Mouse (Mus musculus) ES-E14 (cell line): Measurements from ENCODE around the gene Aqp8. TPM values are rescaled to one million over a fixed set of nuclear protein-coding genes. Genes with fewer than 3 reads are reported as not detected.

ENCODE experiments used
- DNase-seq: peaks from one replicate; pipeline ENCODE4 v3.0.0-alpha.2; 2013; ENCODE audit warnings: low read depth, low spot score
- H3K27ac ChIP-seq: 2 replicates; pipeline ENCODE4 v1.5.1; 2012; ENCODE audit warnings: low read depth, mild to moderate bottlenecking, low read length, moderate library complexity, mixed read lengths; ENCODE audit not compliant: poor library complexity, insufficient read depth, severe bottlenecking
- H3K36me3 ChIP-seq: 2 replicates; pipeline ENCODE4 v1.6.1; 2012; ENCODE audit warnings: mild to moderate bottlenecking, low read length, moderate library complexity, mixed read lengths; ENCODE audit not compliant: control insufficient read depth, poor library complexity, insufficient read depth, severe bottlenecking
- H3K4me1 ChIP-seq, 2 experiments: fragments of 150-350 bp in 1 of 2; sonication (generic) in 1 of 2; 2 replicates each; pipeline ENCODE4 v1.6.1; 2012; ENCODE audit warnings: low read length in 2 of 2, mild to moderate bottlenecking in 1 of 2, mixed read lengths in 1 of 2; ENCODE audit not compliant: control insufficient read depth in 2 of 2, insufficient read depth in 2 of 2, poor library complexity in 1 of 2
- H3K4me3 ChIP-seq, 2 experiments: fragments of 150-350 bp in 1 of 2; sonication (generic) in 1 of 2; 2 replicates each; pipeline ENCODE4 v1.5.1; 2012; ENCODE audit warnings: low read length in 2 of 2, low read depth in 1 of 2, mild to moderate bottlenecking in 1 of 2, mixed read lengths in 1 of 2; ENCODE audit not compliant: insufficient read depth in 1 of 2, poor library complexity in 1 of 2, severe bottlenecking in 1 of 2
- H3K9ac ChIP-seq: 2 replicates; pipeline ENCODE4 v1.6.1; 2012; ENCODE audit warnings: low read depth, mild to moderate bottlenecking, low read length, mixed read lengths; ENCODE audit not compliant: poor library complexity, insufficient read depth, severe bottlenecking
- H3K9me3 ChIP-seq: fragments of 150-350 bp; sonication (generic); 2 replicates; pipeline ENCODE4 v1.6.1; 2012; ENCODE audit warnings: low read depth, mild to moderate bottlenecking, low read length; ENCODE audit not compliant: control insufficient read depth, insufficient read depth
- CHD2 ChIP-seq: IDR thresholded peaks from 2 replicates; pipeline ENCODE4 v1.6.1; 2014; ENCODE audit warnings: mild to moderate bottlenecking, low read depth, low read length, inconsistent platforms
- HCFC1 ChIP-seq: IDR thresholded peaks from 2 replicates; pipeline ENCODE4 v1.6.1; 2012; ENCODE audit warnings: low read length, inconsistent platforms, borderline replicate concordance; ENCODE audit not compliant: insufficient read depth
- MAFK ChIP-seq: IDR thresholded peaks from 2 replicates; pipeline ENCODE4 v1.6.1; 2014; ENCODE audit warnings: mild to moderate bottlenecking, low read depth, low read length, inconsistent platforms; ENCODE audit not compliant: insufficient read depth
- ZC3H11A ChIP-seq: IDR thresholded peaks from 2 replicates; pipeline ENCODE4 v1.6.1; 2012; ENCODE audit warnings: low read depth, mild to moderate bottlenecking, inconsistent platforms, low read length, borderline replicate concordance
- ZNF384 ChIP-seq: IDR thresholded peaks from 2 replicates; pipeline ENCODE4 v1.6.1; 2012; ENCODE audit warnings: low read depth, low read length, inconsistent platforms
- in situ Hi-C, 2 experiments: fragments of 600-800 bp; cut with MboI; formaldehyde crosslinking; loops; one replicate each; pipeline ENCODE4 v1.15.1; 2025; ENCODE audit warnings: low sequenced_read_pairs in 2 of 2, inconsistent platforms in 1 of 2; ENCODE audit not compliant: unreplicated experiment in 2 of 2
- total RNA-seq: library from RNA; depleted of rRNA; stranded (reverse); fragments of 300-350 nt; gene quantifications from 2 replicates; pipeline ENCODE4 v1.2.3, GENCODE M21; 2012; rRNA removed

The Aqp8 gene
- total RNA-seq: 0.48 and 1.5 TPM in 2 replicates

DNA sequence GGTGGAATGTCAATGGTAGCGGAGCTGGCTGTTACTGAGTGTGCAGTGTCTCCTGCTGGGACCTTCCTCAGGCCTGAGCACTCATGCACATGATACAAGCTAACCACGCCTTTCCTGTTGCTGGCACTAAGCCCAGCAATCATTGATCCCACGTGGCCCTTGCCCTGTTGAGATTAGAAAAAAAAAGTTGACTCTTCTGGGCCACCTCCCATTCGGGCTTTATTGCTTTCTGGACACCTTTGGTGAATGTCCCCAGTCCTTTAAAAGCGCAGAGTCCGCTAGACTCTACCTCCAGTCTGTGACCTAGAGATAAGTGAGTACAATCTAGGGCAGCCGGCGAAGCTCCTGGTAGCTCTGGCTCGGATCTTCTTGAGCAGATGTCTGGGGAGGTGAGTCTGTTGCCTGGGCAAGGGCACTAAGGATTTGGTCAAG, at the start of gene Aqp8:
Gene Aqp8 (plus strand): TSS at position 222 of the 432 bp plus-strand sequence.
- no peaks in the 10 kb centered on the region for H3K9me3 ChIP-seq
- no peak within 1 kb of the TSS for H3K27ac ChIP-seq
- no peak within 1 kb of the TSS for H3K4me3 ChIP-seq
- no peaks in the 10 kb centered on the region for H3K36me3 ChIP-seq
- H3K4me1 ChIP-seq: no peaks in the 10 kb centered on the region
- DNase-seq: no peak
- TF ChIP-seq HCFC1: no peak
- TF ChIP-seq ZC3H11A: no peak
- TF ChIP-seq ZNF384: no peak
- no peak for TF ChIP-seq CHD2
- no peak for TF ChIP-seq MAFK
- in situ Hi-C loops: loop anchor here (10.0 to 25.0 kb wide), 4 partner anchors 250 to 427 kb away; partner anchors contain the start of gene Slc5a11 (in 1 of the 2)
- no peak within 1 kb of the TSS for H3K9ac ChIP-seq

DNA sequence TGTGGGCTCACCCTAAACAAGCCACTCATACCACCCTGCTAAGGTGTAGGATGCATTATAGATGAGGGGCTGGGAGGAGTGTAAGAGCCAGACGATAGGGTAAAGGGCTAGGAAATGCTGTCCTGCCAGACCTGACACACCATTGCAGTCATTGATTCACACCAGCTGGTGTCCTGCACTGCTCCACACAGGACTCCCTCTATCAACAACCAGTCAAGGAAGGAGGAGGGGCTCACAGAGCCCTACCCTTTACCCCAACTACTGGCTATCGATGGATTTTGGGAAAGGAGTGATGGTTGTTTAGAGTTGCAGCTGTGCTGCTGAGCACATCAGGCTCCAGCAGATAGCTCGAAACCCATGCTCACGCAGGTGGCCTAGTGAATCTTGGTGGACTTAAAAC, 45.3 kb upstream of the Aqp8 start:
- Histone ChIP-seq H3K27ac (no peak overlapping the region), H3K4me1 (no peaks in the 10 kb centered on the region), H3K4me3 (no peak overlapping the region), H3K9me3 (no peaks in the 10 kb centered on the region), H3K9ac (no peak overlapping the region), H3K36me3 (peaks cover 7% of the 10 kb centered on the region)
- in situ Hi-C loops: no loop called here
- no peak for DNase-seq
- TF ChIP-seq ZC3H11A (no peak), HCFC1 (no peak), MAFK (no peak), CHD2 (no peak), ZNF384 (no peak)

DNA sequence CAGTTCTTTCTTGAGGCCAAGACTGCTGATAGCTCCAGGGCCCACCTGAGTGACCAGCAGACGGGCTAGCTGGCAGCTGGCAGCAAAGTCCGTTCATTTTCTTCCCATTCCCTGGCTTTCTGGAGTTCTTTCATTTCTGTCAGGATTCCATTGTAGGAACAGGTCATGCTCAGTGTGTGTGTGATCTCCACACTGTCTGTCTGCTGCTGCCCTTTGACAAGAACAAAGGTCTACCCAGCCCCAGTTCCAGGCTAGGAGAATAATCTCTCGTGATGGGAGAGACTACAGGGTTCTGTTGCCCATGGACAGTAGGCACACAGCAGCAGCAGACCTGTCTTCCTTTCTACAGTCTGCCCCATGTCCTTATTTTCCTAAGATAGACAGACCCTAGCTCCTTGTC, 44.4 kb upstream of the Aqp8 start:
- no peaks in the 10 kb centered on the region for H3K9me3 ChIP-seq
- H3K4me1 ChIP-seq: no peaks in the 10 kb centered on the region
- peaks cover 7% of the 10 kb centered on the region for H3K36me3 ChIP-seq
- H3K27ac ChIP-seq: no peak overlapping the region
- H3K9ac ChIP-seq: no peak overlapping the region
- no peak for DNase-seq
- H3K4me3 ChIP-seq: no peak overlapping the region
- TF ChIP-seq HCFC1: no peak
- TF ChIP-seq CHD2: no peak
- no peak for TF ChIP-seq MAFK
- TF ChIP-seq ZNF384: no peak
- TF ChIP-seq ZC3H11A: no peak
- in situ Hi-C loops: no loop called here

DNA sequence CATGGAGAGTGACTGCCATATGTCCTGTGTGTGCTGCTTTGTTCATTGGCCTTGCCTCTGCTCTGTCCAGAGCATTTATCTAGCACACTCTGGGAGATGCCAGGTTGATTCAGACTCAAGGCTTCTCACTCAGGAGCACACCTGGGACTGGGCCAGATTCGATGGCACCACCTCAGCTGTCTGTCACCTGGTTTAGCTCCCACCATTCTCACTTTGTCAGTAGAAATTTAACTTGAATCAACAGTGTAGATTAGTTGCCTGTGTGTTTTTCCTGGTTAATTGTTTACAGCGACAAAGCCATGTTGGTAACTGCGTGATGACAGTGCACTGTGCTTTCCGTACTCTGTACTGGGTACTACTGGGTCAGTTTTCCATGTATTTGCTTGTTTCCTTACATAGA, 42.1 kb upstream of the Aqp8 start:
- TF ChIP-seq ZC3H11A (no peak), HCFC1 (no peak), MAFK (no peak), ZNF384 (no peak), CHD2 (no peak)
- H3K27ac ChIP-seq: no peak overlapping the region
- H3K9ac ChIP-seq: no peak overlapping the region
- H3K4me1 ChIP-seq: no peaks in the 10 kb centered on the region
- H3K4me3 ChIP-seq: no peak overlapping the region
- no peak for DNase-seq
- in situ Hi-C loops: no loop called here
- H3K9me3 ChIP-seq: no peaks in the 10 kb centered on the region
- H3K36me3 ChIP-seq: peaks cover 9% of the 10 kb centered on the region

DNA sequence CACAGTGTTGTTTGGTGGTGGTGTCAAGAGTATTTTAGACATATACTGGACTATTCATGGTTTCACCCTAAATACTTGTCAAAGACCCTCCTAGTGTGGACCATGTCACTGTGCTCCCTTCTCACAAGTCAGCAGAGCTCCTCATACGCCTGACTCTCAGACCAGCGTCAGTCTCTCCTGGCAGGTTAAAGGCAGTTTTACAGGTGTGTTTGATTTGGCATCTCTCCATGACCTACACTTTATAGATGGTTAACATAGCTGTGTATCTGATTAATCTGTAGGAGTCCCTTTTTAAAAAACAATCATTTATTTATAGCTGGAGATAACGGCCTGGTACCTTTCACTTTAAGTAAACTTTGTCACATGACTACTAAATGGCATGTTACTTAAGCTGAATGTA, 40.1 kb upstream of the Aqp8 start:
- in situ Hi-C loops: no loop called here
- DNase-seq: no peak
- Histone ChIP-seq H3K27ac (no peak overlapping the region), H3K9me3 (no peaks in the 10 kb centered on the region), H3K4me3 (no peak overlapping the region), H3K36me3 (peaks cover 9% of the 10 kb centered on the region), H3K4me1 (no peaks in the 10 kb centered on the region), H3K9ac (no peak overlapping the region)
- TF ChIP-seq MAFK: no peak
- TF ChIP-seq ZNF384: no peak
- no peak for TF ChIP-seq CHD2
- no peak for TF ChIP-seq ZC3H11A
- no peak for TF ChIP-seq HCFC1
